Mouse (Mus musculus): ENCODE results near the gene Zfyve28. TPM values are rescaled to one million over a fixed set of nuclear protein-coding genes. Genes with fewer than 3 reads are reported as not detected.

Gene Zfyve28
- polyA plus RNA-seq (2012; rRNA removed) = 0.33 and 0.36 TPM in 2 replicates

GRCm38 (mm10) chr5:34288154-34288716 is at the start of gene Zfyve28, which contains the start of gene Cfap99:
Zfyve28 (minus strand) TSS chr5:34288449.
Cfap99 (plus strand) TSS chr5:34288600.
- no peak for TF ChIP-seq POLR2A (IDR thresholded peaks at IDR 0.05; ENCODE audit: low read depth, low read length)
- no peak for TF ChIP-seq CTCF (conservative IDR thresholded peaks at IDR 0.05; ENCODE audit: insufficient read depth, insufficient read length, low read depth, low read length)
- Histone ChIP-seq H3K4me3 (ENCODE audit: insufficient read depth, low read depth, low read length) (peak within 1 kb of the TSS; percentile 29), H3K27ac (ENCODE audit: insufficient read depth, low read depth, low read length) (no peak within 1 kb of the TSS), H3K27me3 (replicated peaks; ENCODE audit: control insufficient read depth, insufficient read depth, low read length) (peaks cover 4% of the 10 kb centered on the region; the same call in 1 of the 2 replicates), H3K4me1 (ENCODE audit: control insufficient read depth, insufficient read depth, low read length) (peaks cover 5% of the 10 kb centered on the region; the same call in 1 of the 2 replicates), H3K36me3 (ENCODE audit: control insufficient read depth, insufficient read depth, low read length) (no peaks in the 10 kb centered on the region)
- WGBS = under 1% methylated on average over 76 of the region's 83 CpGs
- peak; percentile 27 for DNase-seq

GRCm38 (mm10) chr5:34336775-34337450 is 48.7 kb upstream of the Zfyve28 start:
- Histone ChIP-seq H3K36me3 (ENCODE audit: control insufficient read depth, insufficient read depth, low read length) (no peaks in the 10 kb centered on the region), H3K27ac (ENCODE audit: insufficient read depth, low read depth, low read length) (peak overlapping the region; percentile 79), H3K4me3 (ENCODE audit: insufficient read depth, low read depth, low read length) (peak overlapping the region; percentile 86), H3K27me3 (replicated peaks; ENCODE audit: control insufficient read depth, insufficient read depth, low read length) (no peaks in the 10 kb centered on the region), H3K4me1 (ENCODE audit: control insufficient read depth, insufficient read depth, low read length) (peaks cover 3% of the 10 kb centered on the region; the same call in 1 of the 2 replicates)
- peak; percentile 51 for DNase-seq
- TF ChIP-seq CTCF (conservative IDR thresholded peaks at IDR 0.05; ENCODE audit: insufficient read depth, insufficient read length, low read depth, low read length) = no peak
- no peak for TF ChIP-seq POLR2A (IDR thresholded peaks at IDR 0.05; ENCODE audit: low read depth, low read length)
- under 1% methylated on average over 42 of the region's 42 CpGs for WGBS

- peak; percentile 99 for DNase-seq
- TF ChIP-seq CTCF (conservative IDR thresholded peaks at IDR 0.05; ENCODE audit: insufficient read depth, insufficient read length, low read depth, low read length) = no peak
- TF ChIP-seq POLR2A (IDR thresholded peaks at IDR 0.05; ENCODE audit: low read depth, low read length) = peak; percentile 86
- H3K4me1 ChIP-seq (ENCODE audit: control insufficient read depth, insufficient read depth, low read length) = peaks cover 3% of the 10 kb centered on the region; the same call in 1 of the 2 replicates
- peak within 1 kb of the TSS; percentile 86 for H3K4me3 ChIP-seq (ENCODE audit: insufficient read depth, low read depth, low read length)
- peak within 1 kb of the TSS; percentile 83 for H3K27ac ChIP-seq (ENCODE audit: insufficient read depth, low read depth, low read length)
- under 1% methylated on average over 67 of the region's 67 CpGs for whole genome bisulfite sequencing
- no peaks in the 10 kb centered on the region for H3K27me3 ChIP-seq (replicated peaks; ENCODE audit: control insufficient read depth, insufficient read depth, low read length)
- no peaks in the 10 kb centered on the region for H3K36me3 ChIP-seq (ENCODE audit: control insufficient read depth, insufficient read depth, low read length)
Observed at GRCm38 (mm10) chr5:34336097-34336774, 48.0 kb upstream of the Zfyve28 start, which contains the start of gene Rnf4. Rnf4 (plus strand) TSS chr5:34336289.

GRCm38 (mm10) chr5:34335539-34336096 is 47.4 kb upstream of the Zfyve28 start:
- peaks cover 3% of the 10 kb centered on the region; the same call in 1 of the 2 replicates for H3K4me1 ChIP-seq (ENCODE audit: control insufficient read depth, insufficient read depth, low read length)
- TF ChIP-seq CTCF (conservative IDR thresholded peaks at IDR 0.05; ENCODE audit: insufficient read depth, insufficient read length, low read depth, low read length) = no peak
- TF ChIP-seq POLR2A (IDR thresholded peaks at IDR 0.05; ENCODE audit: low read depth, low read length) = no peak
- no peaks in the 10 kb centered on the region for H3K36me3 ChIP-seq (ENCODE audit: control insufficient read depth, insufficient read depth, low read length)
- peak; percentile 66 for DNase-seq
- WGBS = 1% methylated on average over 21 of the region's 21 CpGs
- no peaks in the 10 kb centered on the region for H3K27me3 ChIP-seq (replicated peaks; ENCODE audit: control insufficient read depth, insufficient read depth, low read length)
- peak overlapping the region; percentile 83 for H3K27ac ChIP-seq (ENCODE audit: insufficient read depth, low read depth, low read length)
- H3K4me3 ChIP-seq (ENCODE audit: insufficient read depth, low read depth, low read length) = peak overlapping the region; percentile 71

- TF ChIP-seq POLR2A (IDR thresholded peaks at IDR 0.05; ENCODE audit: low read depth, low read length) (no peak), CTCF (conservative IDR thresholded peaks at IDR 0.05; ENCODE audit: insufficient read depth, insufficient read length, low read depth, low read length) (no peak)
- H3K4me1 ChIP-seq (ENCODE audit: control insufficient read depth, insufficient read depth, low read length) = peaks cover 3% of the 10 kb centered on the region; the same call in 1 of the 2 replicates
- no peaks in the 10 kb centered on the region for H3K36me3 ChIP-seq (ENCODE audit: control insufficient read depth, insufficient read depth, low read length)
- H3K4me3 ChIP-seq (ENCODE audit: insufficient read depth, low read depth, low read length) = no peak overlapping the region
- H3K27ac ChIP-seq (ENCODE audit: insufficient read depth, low read depth, low read length) = no peak overlapping the region
- no peaks in the 10 kb centered on the region for H3K27me3 ChIP-seq (replicated peaks; ENCODE audit: control insufficient read depth, insufficient read depth, low read length)
- no peak for DNase-seq
- 87% methylated on average over 1 of the region's 1 CpGs for WGBS
Observed at GRCm38 (mm10) chr5:34334081-34334480, 45.8 kb upstream of the Zfyve28 start.

GRCm38 (mm10) chr5:34330136-34330535 is 41.9 kb upstream of the Zfyve28 start:
- 90% methylated on average over 2 of the region's 2 CpGs for WGBS
- Histone ChIP-seq H3K4me1 (ENCODE audit: control insufficient read depth, insufficient read depth, low read length) (no peaks in the 10 kb centered on the region), H3K27me3 (replicated peaks; ENCODE audit: control insufficient read depth, insufficient read depth, low read length) (no peaks in the 10 kb centered on the region), H3K27ac (ENCODE audit: insufficient read depth, low read depth, low read length) (no peak overlapping the region), H3K36me3 (ENCODE audit: control insufficient read depth, insufficient read depth, low read length) (no peaks in the 10 kb centered on the region), H3K4me3 (ENCODE audit: insufficient read depth, low read depth, low read length) (no peak overlapping the region)
- no peak for DNase-seq
- TF ChIP-seq CTCF (conservative IDR thresholded peaks at IDR 0.05; ENCODE audit: insufficient read depth, insufficient read length, low read depth, low read length) (no peak), POLR2A (IDR thresholded peaks at IDR 0.05; ENCODE audit: low read depth, low read length) (no peak)
